Mouse (Mus musculus) intestine, embryonic 14.5 days (tissue): ENCODE measurements at regions not wholly inside any gene's neighbourhood (a gene's known extent, or its start where the extent isn't known, plus 50 kb on each side); places are given as distances from the start of the nearest gene placed in this dataset.

Source experiments
- ATAC-seq: fragments of 200-750 bp; cut with Nextera tagmentation; replicated peaks from 2 replicates; pipeline ENCODE4 v1.8.0; 2017; ENCODE audit warnings: low read depth, moderate number of reproducible peaks, moderate TSS enrichment, moderate library complexity; ENCODE audit not compliant: low FRiP score, low TSS enrichment
- DNase-seq: peaks from one replicate; pipeline ENCODE4 v3.0.0-alpha.2; 2018; ENCODE audit warnings: low spot score
- H3K27ac ChIP-seq: fragments of 300-500 bp; sonication (generic); 2 replicates; pipeline ENCODE4 v1.5.1; 2014; ENCODE audit warnings: low read depth, mild to moderate bottlenecking, control low read depth
- H3K27me3 ChIP-seq: fragments of 300-500 bp; sonication (generic); replicated peaks from 2 replicates; pipeline ENCODE4 v1.6.1; 2014; ENCODE audit warnings: low read length, control low read depth; ENCODE audit not compliant: control insufficient read depth, insufficient read depth
- H3K36me3 ChIP-seq: fragments of 300-500 bp; sonication (generic); 2 replicates; pipeline ENCODE4 v1.6.1; 2014; ENCODE audit warnings: low read length, control low read depth; ENCODE audit not compliant: control insufficient read depth, insufficient read depth
- H3K4me1 ChIP-seq: fragments of 300-500 bp; sonication (generic); replicated peaks from 2 replicates; pipeline ENCODE4 v1.6.1; 2014; ENCODE audit warnings: low read length, control low read depth, mixed read lengths; ENCODE audit not compliant: control insufficient read depth, insufficient read depth
- H3K4me2 ChIP-seq: fragments of 300-500 bp; sonication (generic); 2 replicates; pipeline ENCODE4 v1.6.1; 2014; ENCODE audit warnings: low read length
- H3K4me3 ChIP-seq: fragments of 300-500 bp; sonication (generic); 2 replicates; pipeline ENCODE4 v1.5.1; 2014; ENCODE audit warnings: low read depth, low read length, control low read depth, mixed read lengths
- H3K9ac ChIP-seq: fragments of 300-500 bp; sonication (generic); 2 replicates; pipeline ENCODE4 v1.6.1; 2014; ENCODE audit warnings: mild to moderate bottlenecking, low read length
- H3K9me3 ChIP-seq: fragments of 300-500 bp; sonication (generic); 2 replicates; pipeline ENCODE4 v1.6.1; 2016; ENCODE audit warnings: low read length, control low read depth; ENCODE audit not compliant: control insufficient read depth
- WGBS: fragments of 180-500 bp; shearing (Covaris S2); extraction: QIAGEN DNeasy Blood & Tissue Kit; methylation state at CpG from one replicate; pipeline ENCODE4 v1.1.7; 2014; 5-methylcytosine and 5-hydroxymethylcytosine counted together

GRCm38 (mm10) chr17:88362404-88362803 is 78.1 kb upstream of the Foxn2 start:
- H3K4me2 ChIP-seq = no peak overlapping the region
- H3K27ac ChIP-seq = no peak overlapping the region
- DNase-seq (no peak), ATAC-seq (no peak)
- H3K27me3 ChIP-seq = no peaks in the 10 kb centered on the region
- H3K9ac ChIP-seq = no peak overlapping the region
- no peaks in the 10 kb centered on the region for H3K36me3 ChIP-seq
- no peaks in the 10 kb centered on the region for H3K9me3 ChIP-seq
- 90% methylated on average over 11 of the region's 11 CpGs for WGBS
- no peak overlapping the region for H3K4me3 ChIP-seq
- H3K4me1 ChIP-seq = no peaks in the 10 kb centered on the region

- 61% methylated on average over 5 of the region's 5 CpGs for WGBS
- ATAC-seq = no peak
Measured at GRCm38 (mm10) chr17:88367876-88368275, 72.6 kb upstream of the Foxn2 start.

GRCm38 (mm10) chr17:88369971-88370370 is 70.5 kb upstream of the Foxn2 start:
- 79% methylated on average over 8 of the region's 8 CpGs for WGBS
- no peaks in the 10 kb centered on the region for H3K27me3 ChIP-seq
- no peak overlapping the region for H3K4me3 ChIP-seq
- no peaks in the 10 kb centered on the region for H3K4me1 ChIP-seq
- no peak overlapping the region for H3K9ac ChIP-seq
- ATAC-seq (no peak), DNase-seq (no peak)
- H3K36me3 ChIP-seq = no peaks in the 10 kb centered on the region
- no peaks in the 10 kb centered on the region for H3K9me3 ChIP-seq
- no peak overlapping the region for H3K27ac ChIP-seq
- no peak overlapping the region for H3K4me2 ChIP-seq

More at GRCm38 (mm10) chr17:88367876-88368275, 72.6 kb upstream of the Foxn2 start:
- H3K4me1 ChIP-seq = no peaks in the 10 kb centered on the region
- H3K4me3 ChIP-seq = no peak overlapping the region
- no peaks in the 10 kb centered on the region for H3K36me3 ChIP-seq
- H3K9ac ChIP-seq = no peak overlapping the region
- H3K27me3 ChIP-seq = no peaks in the 10 kb centered on the region
- H3K27ac ChIP-seq = no peak overlapping the region
- H3K9me3 ChIP-seq = no peaks in the 10 kb centered on the region
- H3K4me2 ChIP-seq = no peak overlapping the region
- DNase-seq = no peak

DNA sequence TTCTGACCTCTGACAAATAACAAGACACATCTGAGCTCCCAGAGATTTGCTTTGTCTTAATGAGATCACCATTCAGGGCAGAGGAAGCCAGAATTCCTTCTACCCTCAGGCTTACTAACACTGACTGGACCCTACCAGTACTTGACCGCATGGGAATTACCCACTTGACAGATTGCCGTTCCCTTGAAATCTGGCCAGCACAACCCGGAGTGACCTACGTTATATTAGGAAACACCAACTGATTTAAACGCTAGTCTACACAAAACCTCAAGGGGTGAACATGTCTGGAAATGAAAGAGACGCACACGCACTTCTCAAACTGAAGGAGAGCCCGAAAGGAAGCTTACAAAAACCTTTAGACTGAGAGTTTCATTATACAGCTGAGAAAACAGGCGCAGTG is 69.8 kb upstream of the Foxn2 start:
- no peak overlapping the region for H3K4me2 ChIP-seq
- H3K27me3 ChIP-seq = no peaks in the 10 kb centered on the region
- DNase-seq = no peak
- no peak for ATAC-seq
- H3K4me3 ChIP-seq = no peak overlapping the region
- H3K27ac ChIP-seq = no peak overlapping the region
- 73% methylated on average over 9 of the region's 9 CpGs for WGBS
- no peaks in the 10 kb centered on the region for H3K4me1 ChIP-seq
- H3K36me3 ChIP-seq = no peaks in the 10 kb centered on the region
- no peak overlapping the region for H3K9ac ChIP-seq
- H3K9me3 ChIP-seq = no peaks in the 10 kb centered on the region

DNA sequence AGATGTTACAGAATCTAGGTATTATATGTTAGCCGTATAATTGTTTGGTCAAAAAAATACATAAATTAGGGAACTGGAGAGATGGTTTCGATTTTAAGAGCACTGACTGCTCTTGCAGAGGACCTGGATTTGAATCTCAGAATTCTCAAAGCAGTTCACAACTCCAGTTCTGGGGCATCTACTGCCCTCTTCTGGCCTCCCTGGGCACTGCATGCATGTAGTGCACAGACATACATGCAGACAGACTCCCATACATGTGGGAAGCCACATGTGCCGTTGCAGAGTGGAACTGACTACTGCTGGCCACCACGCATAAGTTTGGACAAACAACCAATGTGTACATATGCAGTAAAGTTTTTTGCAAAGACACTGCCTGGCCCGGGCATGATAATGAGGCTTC is 62.0 kb upstream of the Foxn2 start:
- Histone ChIP-seq H3K27ac (no peak overlapping the region), H3K9me3 (no peaks in the 10 kb centered on the region), H3K27me3 (no peaks in the 10 kb centered on the region), H3K9ac (no peak overlapping the region), H3K36me3 (no peaks in the 10 kb centered on the region), H3K4me3 (no peak overlapping the region), H3K4me2 (no peak overlapping the region), H3K4me1 (no peaks in the 10 kb centered on the region)
- 77% methylated on average over 5 of the region's 5 CpGs for WGBS
- ATAC-seq = no peak
- no peak for DNase-seq

GRCm38 (mm10) chr17:88379389-88379788 is 61.1 kb upstream of the Foxn2 start:
- H3K36me3 ChIP-seq = no peaks in the 10 kb centered on the region
- H3K4me1 ChIP-seq = no peaks in the 10 kb centered on the region
- H3K4me2 ChIP-seq = no peak overlapping the region
- no peak overlapping the region for H3K9ac ChIP-seq
- WGBS = 86% methylated on average over 5 of the region's 5 CpGs
- H3K27ac ChIP-seq = no peak overlapping the region
- DNase-seq (no peak), ATAC-seq (no peak)
- no peaks in the 10 kb centered on the region for H3K27me3 ChIP-seq
- H3K9me3 ChIP-seq = no peaks in the 10 kb centered on the region
- H3K4me3 ChIP-seq = no peak overlapping the region

DNA sequence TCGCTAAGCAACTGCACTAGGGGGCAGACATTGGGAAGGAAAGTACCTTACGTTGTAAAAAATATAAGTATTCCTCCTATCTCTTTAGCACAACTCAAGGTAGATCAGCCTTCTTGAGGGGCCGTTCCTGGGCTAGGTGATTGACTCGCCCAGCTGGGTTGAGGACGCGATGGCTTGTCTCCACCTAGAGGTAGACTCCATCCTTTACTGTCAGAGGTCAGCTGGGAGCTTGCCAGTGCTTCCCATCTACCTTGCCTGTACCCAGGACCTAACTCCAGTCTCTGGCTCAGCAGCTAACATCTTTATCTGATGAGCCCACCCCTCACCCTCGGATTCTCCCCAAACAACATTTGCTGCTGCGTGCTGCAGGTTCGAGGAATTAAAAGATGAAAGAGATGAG is 59.4 kb upstream of the Foxn2 start:
- no peak overlapping the region for H3K4me2 ChIP-seq
- H3K4me3 ChIP-seq = no peak overlapping the region
- no peaks in the 10 kb centered on the region for H3K36me3 ChIP-seq
- DNase-seq = no peak
- no peaks in the 10 kb centered on the region for H3K9me3 ChIP-seq
- no peak overlapping the region for H3K27ac ChIP-seq
- no peaks in the 10 kb centered on the region for H3K4me1 ChIP-seq
- ATAC-seq = no peak
- H3K27me3 ChIP-seq = no peaks in the 10 kb centered on the region
- no peak overlapping the region for H3K9ac ChIP-seq
- WGBS = 59% methylated on average over 9 of the region's 9 CpGs

DNA sequence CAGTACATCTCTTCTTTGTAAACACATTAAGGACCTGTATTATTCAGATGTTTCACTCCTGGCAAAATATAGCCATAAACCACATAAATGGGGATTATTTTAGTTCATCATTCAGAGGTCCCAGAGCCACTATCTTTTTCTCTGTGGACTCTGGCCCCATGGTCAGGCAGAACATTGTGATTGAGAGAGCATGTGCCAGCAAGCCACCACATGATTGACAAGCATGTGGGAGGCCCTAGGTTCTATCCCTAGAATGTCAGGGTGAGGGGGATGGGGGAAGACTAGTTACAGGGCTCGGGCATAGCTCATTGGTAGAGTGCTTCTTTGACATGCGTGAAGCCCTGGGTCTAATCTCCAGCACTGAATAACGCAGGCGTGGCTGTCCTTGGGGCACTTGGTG is 57.1 kb upstream of the Foxn2 start:
- no peak for ATAC-seq
- Histone ChIP-seq H3K9ac (no peak overlapping the region), H3K36me3 (no peaks in the 10 kb centered on the region), H3K27ac (no peak overlapping the region), H3K4me2 (no peak overlapping the region), H3K4me1 (no peaks in the 10 kb centered on the region), H3K27me3 (no peaks in the 10 kb centered on the region), H3K9me3 (no peaks in the 10 kb centered on the region), H3K4me3 (no peak overlapping the region)
- DNase-seq = no peak
- WGBS = 81% methylated on average over 4 of the region's 4 CpGs

DNA sequence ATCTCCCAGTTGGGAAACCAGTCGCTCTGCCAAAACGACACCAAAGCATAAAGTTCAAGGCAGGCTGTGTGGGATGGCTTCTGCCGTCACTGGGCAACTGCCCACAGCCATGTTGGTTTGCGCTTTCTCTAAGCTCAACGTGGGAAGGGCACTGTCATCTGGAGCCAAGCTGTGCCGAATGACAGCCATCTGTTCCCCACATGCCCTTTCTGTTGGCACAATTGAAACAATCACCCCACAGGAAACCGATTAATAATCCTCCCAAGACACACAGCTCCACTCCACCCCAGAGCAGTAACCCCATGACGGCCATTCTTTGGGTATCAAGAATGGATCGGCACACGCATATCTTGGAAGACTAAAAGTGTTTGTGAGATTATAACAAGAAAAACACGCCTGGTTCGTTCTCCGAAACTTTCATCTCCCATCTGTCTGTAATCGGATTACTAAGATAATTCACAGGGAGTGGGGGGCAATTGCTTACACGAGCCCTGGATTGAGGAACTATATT is 52.0 kb upstream of the Foxn2 start:
- no peak for ATAC-seq
- no peaks in the 10 kb centered on the region for H3K27me3 ChIP-seq
- 89% methylated on average over 15 of the region's 15 CpGs for WGBS
- no peak for DNase-seq
- H3K9ac ChIP-seq = no peak overlapping the region
- H3K9me3 ChIP-seq = no peaks in the 10 kb centered on the region
- H3K4me1 ChIP-seq = no peaks in the 10 kb centered on the region
- H3K27ac ChIP-seq = no peak overlapping the region
- no peak overlapping the region for H3K4me2 ChIP-seq
- no peaks in the 10 kb centered on the region for H3K36me3 ChIP-seq
- H3K4me3 ChIP-seq = no peak overlapping the region
